Mouse (Mus musculus) lung, adult 2 months (tissue): ENCODE data around the gene Mpzl2.
"Not testable (repeated sequence)": the region's sequence is repeated elsewhere in the genome, so short reads cannot be mapped to it uniquely, and the experiment has no call there.

ENCODE experiments used
- CTCF ChIP-seq: fragments of 200-500 bp; IDR thresholded peaks from 2 replicates; pipeline ENCODE4 v1.5.1; 2011; ENCODE audit warnings: mild to moderate bottlenecking, low read length, control low read depth; ENCODE audit not compliant: insufficient read depth
- POLR2A ChIP-seq: fragments of 200-500 bp; IDR thresholded peaks from 2 replicates; pipeline ENCODE4 v1.6.1; 2011; ENCODE audit warnings: low read depth, mild to moderate bottlenecking, control low read depth, low read length, borderline replicate concordance; ENCODE audit errors: extremely low read depth

- TF ChIP-seq POLR2A, CTCF: not testable (repeated sequence)
Observed at GRCm38 (mm10) chr9:45037803-45038202, 1.8 kb upstream of the Mpzl2 start.
